Mouse (Mus musculus) bone marrow, adult 2 months (tissue): Measurements from ENCODE around the gene Wnt1. TPM values are rescaled to one million over a fixed set of nuclear protein-coding genes. Genes with fewer than 3 reads are reported as not detected.

Source experiments
- H3K27ac ChIP-seq: fragments of 200-500 bp; 2 replicates; pipeline ENCODE4 v1.5.1; 2012; ENCODE audit warnings: low read depth, mild to moderate bottlenecking, control low read depth, inconsistent platforms, low read length; ENCODE audit not compliant: control insufficient read depth, poor library complexity, insufficient read depth
- H3K4me1 ChIP-seq: fragments of 200-500 bp; 2 replicates; pipeline ENCODE4 v1.6.1; 2011; ENCODE audit warnings: low read length; ENCODE audit not compliant: control insufficient read depth, insufficient read depth
- H3K4me3 ChIP-seq: fragments of 200-500 bp; replicated peaks from 2 replicates; pipeline ENCODE3; 2011; ENCODE audit warnings: mild to moderate bottlenecking, low read depth, low read length, control low read depth; ENCODE audit not compliant: control insufficient read depth
- CTCF ChIP-seq: fragments of 200-500 bp; IDR thresholded peaks from 2 replicates; pipeline ENCODE4 v1.5.1; 2011; ENCODE audit warnings: low read length, control low read depth; ENCODE audit not compliant: control insufficient read depth, insufficient read depth
- POLR2A ChIP-seq: fragments of 200-500 bp; IDR thresholded peaks from 2 replicates; pipeline ENCODE4 v1.6.1; 2011; ENCODE audit warnings: low read depth, mild to moderate bottlenecking, control low read depth, low read length, borderline replicate concordance; ENCODE audit not compliant: control insufficient read depth
- WGBS: fragments of 180-500 bp; shearing (Covaris S2); methylation state at CpG from one replicate; pipeline ENCODE4 v1.1.7; 2018; 5-methylcytosine and 5-hydroxymethylcytosine counted together
- polyA plus RNA-seq: library from polyadenylated mRNA; stranded (reverse); fragments of >200 nt; gene quantifications from 2 replicates; pipeline ENCODE4 v1.2.4, GENCODE M21; 2011; ENCODE audit warnings: low replicate concordance; ENCODE audit not compliant: missing spikeins, insufficient read depth, insufficient read length

Wnt1 gene
- polyA plus RNA-seq, 1 experiment, result not detected

DNA sequence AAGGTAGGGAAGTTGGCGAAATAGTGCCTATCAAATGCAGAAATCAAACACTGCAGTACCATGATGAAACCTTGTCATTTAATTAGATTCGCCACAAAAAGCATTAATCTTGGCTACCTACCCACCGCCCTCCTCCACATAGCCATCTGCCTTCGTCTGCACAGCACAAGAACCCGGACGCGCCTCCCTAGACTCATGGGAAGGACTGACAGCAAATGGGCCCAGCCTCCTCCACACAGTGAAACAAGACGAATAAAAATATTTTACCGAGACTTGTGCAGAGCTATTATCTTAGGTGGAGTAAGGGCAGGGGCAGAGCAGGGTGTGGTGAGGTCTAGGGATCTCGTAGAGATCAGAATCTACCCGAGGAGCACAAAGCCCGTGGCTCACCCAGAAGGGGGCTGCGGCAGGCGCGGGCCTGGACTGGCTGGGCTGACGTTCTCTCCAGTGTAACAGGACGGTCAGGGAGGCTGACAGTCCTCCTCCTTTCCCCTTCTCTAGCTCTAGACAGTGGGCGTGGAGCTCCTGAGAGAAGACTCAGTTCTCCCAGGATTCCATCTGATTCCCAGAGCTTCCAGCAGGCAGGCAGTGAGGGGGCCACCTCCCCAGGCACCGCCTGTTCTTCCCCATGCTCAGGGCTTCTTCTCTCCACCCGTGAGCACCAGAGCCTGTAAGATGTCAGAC, 23.2 kb downstream of the Wnt1 start:
- no peaks in the 10 kb centered on the region; the same call in 1 of the 2 replicates for H3K4me1 ChIP-seq
- no peak overlapping the region for H3K27ac ChIP-seq
- no peak overlapping the region for H3K4me3 ChIP-seq
- 83% methylated on average over 20 of the region's 20 CpGs for WGBS
- TF ChIP-seq CTCF (no peak), POLR2A (no peak)

DNA sequence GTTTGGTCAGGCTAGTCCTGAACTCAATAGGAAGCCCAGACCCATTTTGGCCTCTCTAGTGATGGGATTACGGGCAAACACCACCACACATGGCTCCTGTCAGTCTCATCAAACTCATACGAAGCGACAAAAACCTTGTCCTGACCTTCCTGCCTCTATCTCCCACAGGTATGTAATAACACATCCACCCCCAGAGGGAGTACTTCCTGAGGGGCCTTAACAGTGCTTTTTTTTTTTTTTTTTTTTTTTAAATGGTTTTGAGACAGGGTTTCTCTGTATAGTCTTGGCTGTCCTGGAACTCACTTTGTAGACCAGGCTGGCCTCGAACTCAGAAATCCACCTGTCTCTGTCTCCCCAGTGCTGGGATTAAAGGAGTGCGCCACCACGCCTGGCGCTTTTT, 28.5 kb downstream of the Wnt1 start:
- Histone ChIP-seq H3K4me3 (no peak overlapping the region), H3K4me1 (no peaks in the 10 kb centered on the region), H3K27ac (no peak overlapping the region)
- no peak for TF ChIP-seq CTCF
- TF ChIP-seq POLR2A, result no peak
- 94% methylated on average over 7 of the region's 7 CpGs for WGBS

DNA sequence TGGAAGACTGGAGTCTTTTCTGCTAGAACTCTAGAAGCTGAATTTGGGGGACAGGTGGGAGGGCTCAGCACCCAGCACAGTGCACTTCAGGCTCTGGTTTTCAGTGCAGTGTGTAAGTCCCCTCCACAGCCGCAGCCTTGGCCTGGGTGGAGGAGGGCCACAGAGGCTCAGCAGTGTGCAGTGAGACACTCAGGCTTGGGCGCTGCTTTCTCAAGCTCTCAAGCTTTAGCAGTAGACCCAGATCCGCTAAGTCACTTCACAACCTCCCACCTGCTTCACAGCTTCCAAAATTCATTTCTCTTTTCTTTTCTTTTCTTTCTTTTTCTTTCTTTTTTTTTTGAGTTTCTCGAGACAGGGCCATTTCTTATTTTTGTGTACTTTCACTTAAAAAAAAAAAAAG, 31.3 kb downstream of the Wnt1 start:
- H3K4me1 ChIP-seq, result no peaks in the 10 kb centered on the region; the same call in 1 of the 2 replicates
- H3K27ac ChIP-seq, result no peak overlapping the region
- 82% methylated on average over 4 of the region's 4 CpGs for WGBS
- no peak overlapping the region for H3K4me3 ChIP-seq
- no peak for TF ChIP-seq POLR2A
- TF ChIP-seq CTCF, result no peak

DNA sequence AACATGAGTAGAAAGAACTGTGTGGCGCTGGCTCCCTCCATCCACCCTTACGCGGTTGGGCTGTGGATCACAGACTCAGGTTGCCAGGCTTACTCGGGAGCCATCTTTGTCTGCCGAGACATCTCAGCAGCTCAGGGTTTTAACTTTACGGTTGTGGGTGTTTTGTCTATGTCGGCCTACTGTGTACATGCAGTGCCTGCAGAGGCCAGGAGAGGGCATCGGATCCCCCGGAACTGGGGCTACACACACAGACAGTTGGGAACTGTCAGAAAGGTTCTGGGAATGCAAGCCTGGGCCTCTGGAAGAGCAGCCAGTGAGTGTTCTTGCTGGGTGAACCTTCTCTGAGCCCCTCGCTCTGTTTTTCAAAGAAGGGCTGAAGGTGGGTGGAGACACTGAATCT, 31.7 kb downstream of the Wnt1 start:
- no peak overlapping the region for H3K4me3 ChIP-seq
- no peak overlapping the region for H3K27ac ChIP-seq
- H3K4me1 ChIP-seq, result no peaks in the 10 kb centered on the region; the same call in 1 of the 2 replicates
- WGBS, result 78% methylated on average over 10 of the region's 10 CpGs
- TF ChIP-seq POLR2A, result no peak
- peak; percentile 67 for TF ChIP-seq CTCF

DNA sequence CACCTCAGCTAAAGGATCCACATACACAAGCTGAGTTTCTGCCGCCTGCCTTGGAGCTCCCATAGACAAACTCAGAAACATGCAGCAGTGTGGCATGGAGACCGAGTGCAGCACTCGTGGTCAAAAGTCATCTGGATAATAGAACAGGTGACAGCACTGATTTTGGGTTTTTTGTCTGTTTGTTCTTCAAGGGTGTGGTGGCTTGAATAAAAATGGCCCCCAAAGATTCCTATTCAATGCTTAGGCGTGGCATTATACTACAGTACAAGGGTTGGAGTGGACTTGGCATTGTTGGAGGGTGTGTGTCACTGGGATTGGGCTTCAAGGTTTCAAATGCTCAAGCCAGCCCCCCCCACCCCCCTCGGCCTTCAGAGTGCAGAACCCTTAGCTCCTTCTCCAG, 32.5 kb downstream of the Wnt1 start:
- H3K27ac ChIP-seq, result no peak overlapping the region
- TF ChIP-seq CTCF (no peak), POLR2A (no peak)
- WGBS, result 87% methylated on average over 5 of the region's 5 CpGs
- H3K4me3 ChIP-seq, result no peak overlapping the region
- no peaks in the 10 kb centered on the region; the same call in 1 of the 2 replicates for H3K4me1 ChIP-seq

DNA sequence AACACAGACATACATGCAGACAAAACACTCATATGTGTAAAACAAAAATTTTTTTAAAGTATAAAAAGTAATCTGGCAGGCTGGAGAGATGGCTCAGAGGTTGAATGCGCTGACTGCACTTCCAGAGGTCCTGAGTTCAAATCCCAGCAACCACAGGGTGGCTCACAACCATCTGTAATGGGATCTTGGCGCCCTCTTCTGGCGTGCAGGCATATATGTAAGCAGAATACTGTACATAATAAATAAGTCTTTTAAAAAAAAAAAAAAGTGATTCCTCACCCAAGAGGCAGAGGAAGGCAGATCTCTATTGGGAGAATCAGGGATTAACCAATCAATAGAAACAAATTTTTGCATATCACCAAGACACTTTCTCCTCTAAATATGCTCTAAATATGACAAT, 33.8 kb downstream of the Wnt1 start:
- Histone ChIP-seq H3K4me3 (no peak overlapping the region), H3K27ac (no peak overlapping the region), H3K4me1 (no peaks in the 10 kb centered on the region; the same call in 1 of the 2 replicates)
- TF ChIP-seq POLR2A, result no peak
- peak; percentile 29; the same call in 1 of the 2 replicates for TF ChIP-seq CTCF
- 84% methylated on average over 3 of the region's 3 CpGs for WGBS

DNA sequence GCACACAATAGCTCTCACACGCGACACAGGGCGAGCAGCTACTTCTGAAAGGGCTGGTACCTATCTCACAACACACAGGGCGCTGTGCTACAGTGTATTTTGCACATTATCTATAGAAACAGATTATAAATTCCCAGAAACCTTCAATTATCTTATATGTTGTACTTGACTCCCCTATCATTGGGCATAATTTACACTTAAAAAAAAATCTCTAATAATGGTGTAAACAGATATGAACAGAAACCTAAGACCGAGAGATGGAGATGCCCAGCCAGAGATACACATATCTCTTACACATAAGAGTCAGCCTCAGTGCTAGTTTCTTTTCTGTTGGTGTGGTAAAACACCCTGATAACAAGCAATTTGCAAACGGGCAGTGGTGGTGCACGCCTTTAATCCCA, 38.0 kb downstream of the Wnt1 start:
- H3K4me3 ChIP-seq, result no peak overlapping the region
- TF ChIP-seq CTCF, result no peak
- TF ChIP-seq POLR2A, result no peak
- peaks cover 2% of the 10 kb centered on the region for H3K4me1 ChIP-seq
- WGBS, result 64% methylated on average over 7 of the region's 7 CpGs
- H3K27ac ChIP-seq, result no peak overlapping the region; the same call in 1 of the 2 replicates

DNA sequence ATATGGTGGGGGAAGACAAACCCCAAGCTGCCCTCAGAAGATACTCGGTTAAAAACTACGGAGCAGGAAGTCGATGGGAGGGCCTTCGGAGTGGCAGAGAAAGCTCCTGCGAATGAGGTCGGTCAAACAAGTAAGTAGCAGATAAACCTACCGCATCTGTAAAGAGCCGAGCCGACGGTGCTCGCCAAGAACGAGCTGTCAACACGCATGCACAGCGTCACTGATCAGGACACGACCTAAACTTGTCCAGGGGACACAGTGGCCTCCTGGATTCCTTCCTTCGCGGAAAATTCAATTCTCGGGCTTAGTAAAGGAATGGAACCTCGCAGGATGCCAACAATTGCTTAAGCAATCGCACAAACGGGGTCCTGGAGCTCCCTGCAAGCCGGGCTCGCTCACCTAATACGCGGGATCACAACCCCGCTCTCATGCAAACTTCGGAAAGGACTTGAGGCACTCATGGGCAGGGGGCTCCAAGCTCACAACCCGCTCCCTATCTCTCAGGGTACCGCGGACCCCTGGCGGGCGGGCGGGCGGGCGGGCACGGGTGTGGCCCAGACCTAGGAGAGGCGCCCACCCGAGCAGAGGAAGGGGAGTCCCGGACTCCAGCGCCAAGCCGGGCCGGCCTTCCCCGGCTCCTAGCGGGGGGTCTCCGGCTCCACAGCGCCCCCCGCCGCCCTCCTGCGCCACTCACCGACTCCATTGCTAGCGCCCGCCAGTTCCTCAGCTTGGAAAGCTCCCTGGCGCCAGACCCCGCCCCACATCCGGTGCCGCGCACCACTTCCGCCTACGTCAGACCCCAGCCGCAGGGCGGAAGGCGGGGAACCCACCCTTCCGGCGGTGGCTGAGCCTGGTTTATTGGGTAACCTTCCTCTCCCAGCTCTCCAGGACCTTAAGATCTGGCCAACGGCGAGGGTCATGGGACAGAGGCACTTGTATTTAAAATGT, 41.4 kb downstream of the Wnt1 start, which contains the start of gene Prkag1:
Gene Prkag1 (minus strand): TSS at position 786 of the 948 bp plus-strand sequence.
- WGBS, result under 1% methylated on average over 65 of the region's 66 CpGs
- Histone ChIP-seq H3K27ac (peak within 1 kb of the TSS; percentile 90), H3K4me1 (peaks cover 2% of the 10 kb centered on the region), H3K4me3 (peak within 1 kb of the TSS; percentile 90)
- TF ChIP-seq CTCF, result peak; percentile 37; the same call in 1 of the 2 replicates
- peak; percentile 68; the same call in 1 of the 2 replicates for TF ChIP-seq POLR2A
